Mouse (Mus musculus): ENCODE data around the gene Atp6v1f. TPM values are rescaled to one million over a fixed set of nuclear protein-coding genes. Genes with fewer than 3 reads are reported as not detected.

Gene Atp6v1f
- total RNA-seq, 2 experiments from 2014 or later, result 90.2 to 102 TPM

Other genes with a start within 250 kb of the Atp6v1f start
- gene Hilpda, start 195.2 kb upstream of the Atp6v1f start, total RNA-seq (2021), result 1 to 10 TPM; 3.5 to 4.2 TPM
- gene Fam71f2, start 188.1 kb upstream of the Atp6v1f start, total RNA-seq (2021), result not detected
- gene Fam71f1, start 148.6 kb upstream of the Atp6v1f start, total RNA-seq (2021), result not detected
- gene Calu, start 119.6 kb upstream of the Atp6v1f start, total RNA-seq (2021), result 100 to 1,000 TPM in 1 of 2 experiments, 10 to 100 TPM in 1; 99.7 to 108 TPM
- gene Opn1sw, start 79.2 kb upstream of the Atp6v1f start, total RNA-seq (2021), result under 1 TPM; 0.13 to 0.32 TPM
- gene Ccdc136, start 71.4 kb upstream of the Atp6v1f start, total RNA-seq (2021), result 10 to 100 TPM in 1 of 2 experiments, 1 to 10 TPM in 1; 8.0 to 14.1 TPM
- gene Flnc, start 34.5 kb upstream of the Atp6v1f start, total RNA-seq (2021), result 100 to 1,000 TPM; 420 to 954 TPM
- gene Atp6v1fnb, start 3.7 kb downstream of the Atp6v1f start, total RNA-seq (2021), result not detected
- gene Kcp, start 40.2 kb downstream of the Atp6v1f start, total RNA-seq (2021), result 1 to 10 TPM; 5.1 to 5.7 TPM
- 1 to 10 TPM; 1.4 to 8.5 TPM for gene Irf5, start 58.9 kb downstream of the Atp6v1f start, total RNA-seq (2021)
- gene Tnpo3, start 142.2 kb downstream of the Atp6v1f start, total RNA-seq (2021), result 10 to 100 TPM; 28.5 to 30.8 TPM
- gene Tspan33, start 226.5 kb downstream of the Atp6v1f start, total RNA-seq (2021), result 1 to 10 TPM; 2.8 to 3.1 TPM

Measured in gastrocnemius, postnatal 25 days (tissue).